Mouse (Mus musculus) kidney, adult 2 months (tissue): ENCODE data around the gene Isg15. TPM values are rescaled to one million over a fixed set of nuclear protein-coding genes. Genes with fewer than 3 reads are reported as not detected.

ENCODE experiments used
- DNase-seq: peaks from one replicate; pipeline ENCODE4 v3.0.0; 2021
- H3K27ac ChIP-seq: fragments of 200-500 bp; 2 replicates; pipeline ENCODE4 v1.5.1; 2012; ENCODE audit warnings: low read depth, low read length, control low read depth, inconsistent platforms; ENCODE audit not compliant: insufficient read depth
- H3K27me3 ChIP-seq: fragments of 200-500 bp; replicated peaks from 2 replicates; pipeline ENCODE4 v1.6.1; 2012; ENCODE audit warnings: mild to moderate bottlenecking, moderate library complexity, low read length, inconsistent platforms; ENCODE audit not compliant: control insufficient read depth, insufficient read depth
- H3K36me3 ChIP-seq: fragments of 200-500 bp; 2 replicates; pipeline ENCODE4 v1.6.1; 2012; ENCODE audit warnings: mild to moderate bottlenecking, moderate library complexity, low read length, inconsistent platforms; ENCODE audit not compliant: control insufficient read depth, insufficient read depth
- H3K4me1 ChIP-seq: fragments of 200-500 bp; 2 replicates; pipeline ENCODE4 v1.6.1; 2011; ENCODE audit warnings: low read length; ENCODE audit not compliant: control insufficient read depth, insufficient read depth
- H3K4me3 ChIP-seq: fragments of 200-500 bp; 2 replicates; pipeline ENCODE4 v1.5.1; 2011; ENCODE audit warnings: mild to moderate bottlenecking, low read depth, low read length, control low read depth; ENCODE audit not compliant: insufficient read depth
- CTCF ChIP-seq: fragments of 200-500 bp; conservative IDR thresholded peaks from 2 replicates; pipeline ENCODE4 v1.5.1; 2011; ENCODE audit warnings: low read depth, mild to moderate bottlenecking, control low read depth, low read length, moderate library complexity, mixed read lengths; ENCODE audit not compliant: insufficient read depth, insufficient read length
- POLR2A ChIP-seq: fragments of 200-500 bp; IDR thresholded peaks from one replicate; pipeline ENCODE4 v1.6.1; 2011; ENCODE audit warnings: low read depth, low read length, control low read depth
- WGBS: fragments of 180-500 bp; shearing (Covaris S2); methylation state at CpG from one replicate; pipeline ENCODE4 v1.1.7; 2018; 5-methylcytosine and 5-hydroxymethylcytosine counted together
- polyA plus RNA-seq: library from polyadenylated mRNA; depleted of rRNA; stranded (reverse); fragments of >200 nt; gene quantifications from 2 replicates; pipeline ENCODE4 v1.2.3, GENCODE M21; 2012

The Isg15 gene
- polyA plus RNA-seq, 1 experiment: 17.8 TPM

GRCm38 (mm10) chr4:156193200-156193590 lies 7.4 kb downstream of the Isg15 start:
- no peak for TF ChIP-seq POLR2A
- TF ChIP-seq CTCF: no peak
- 25% methylated on average over 2 of the region's 2 CpGs for WGBS
- Histone ChIP-seq H3K27me3 (no peaks in the 10 kb centered on the region), H3K36me3 (no peaks in the 10 kb centered on the region), H3K4me3 (no peak overlapping the region), H3K27ac (peak overlapping the region; percentile 98), H3K4me1 (peaks cover 56% of the 10 kb centered on the region)
- DNase-seq: peak; percentile 71

- Histone ChIP-seq H3K4me3 (peak overlapping the region; percentile 20; the same call in 1 of the 2 replicates), H3K27ac (peak overlapping the region; percentile 98), H3K27me3 (no peaks in the 10 kb centered on the region), H3K4me1 (peaks cover 56% of the 10 kb centered on the region), H3K36me3 (no peaks in the 10 kb centered on the region)
- peak; percentile 92 for DNase-seq
- WGBS: 33% methylated on average over 8 of the region's 8 CpGs
- TF ChIP-seq POLR2A (peak; percentile 22), CTCF (no peak)
Measured at GRCm38 (mm10) chr4:156192421-156193199, 8.0 kb downstream of the Isg15 start.

GRCm38 (mm10) chr4:156188811-156189323 lies 11.8 kb downstream of the Isg15 start:
- peaks cover 46% of the 10 kb centered on the region for H3K4me1 ChIP-seq
- 41% methylated on average over 6 of the region's 6 CpGs for WGBS
- H3K27me3 ChIP-seq: no peaks in the 10 kb centered on the region
- peak overlapping the region; percentile 12; the same call in 1 of the 2 replicates for H3K27ac ChIP-seq
- no peak overlapping the region for H3K4me3 ChIP-seq
- peak; percentile 77 for DNase-seq
- H3K36me3 ChIP-seq: no peaks in the 10 kb centered on the region
- no peak for TF ChIP-seq CTCF
- no peak for TF ChIP-seq POLR2A

GRCm38 (mm10) chr4:156188162-156188810 lies 12.3 kb downstream of the Isg15 start:
- TF ChIP-seq POLR2A (no peak), CTCF (no peak)
- no peaks in the 10 kb centered on the region for H3K27me3 ChIP-seq
- H3K4me1 ChIP-seq: peaks cover 40% of the 10 kb centered on the region
- H3K4me3 ChIP-seq: no peak overlapping the region
- no peak for DNase-seq
- no peak overlapping the region for H3K27ac ChIP-seq
- no peaks in the 10 kb centered on the region for H3K36me3 ChIP-seq
- 83% methylated on average over 5 of the region's 5 CpGs for WGBS

- DNase-seq: no peak
- H3K27ac ChIP-seq: no peak overlapping the region
- TF ChIP-seq POLR2A: no peak
- TF ChIP-seq CTCF: no peak
- H3K27me3 ChIP-seq: no peaks in the 10 kb centered on the region
- H3K4me1 ChIP-seq: peaks cover 25% of the 10 kb centered on the region
- 58% methylated on average over 31 of the region's 31 CpGs for WGBS
- H3K4me3 ChIP-seq: no peak overlapping the region
- H3K36me3 ChIP-seq: no peaks in the 10 kb centered on the region
Measured at GRCm38 (mm10) chr4:156185950-156186850, 14.4 kb downstream of the Isg15 start.

GRCm38 (mm10) chr4:156185456-156185949 lies 15.1 kb downstream of the Isg15 start:
- Histone ChIP-seq H3K4me3 (no peak overlapping the region), H3K27me3 (no peaks in the 10 kb centered on the region), H3K36me3 (no peaks in the 10 kb centered on the region), H3K4me1 (peaks cover 22% of the 10 kb centered on the region), H3K27ac (no peak overlapping the region)
- TF ChIP-seq POLR2A (no peak), CTCF (no peak)
- no peak for DNase-seq
- 88% methylated on average over 13 of the region's 13 CpGs for WGBS
